Mouse (Mus musculus) embryonic fibroblast, embryonic 13.5 days (primary cell): Measurements from ENCODE around the gene Cdkl3.

Experiments used
- CTCF ChIP-seq: IDR thresholded peaks from 2 replicates; pipeline ENCODE4 v1.5.1; 2011; ENCODE audit warnings: mild to moderate bottlenecking, control low read depth, low read length, moderate library complexity, borderline replicate concordance; ENCODE audit not compliant: insufficient read depth
- POLR2A ChIP-seq: IDR thresholded peaks from 2 replicates; pipeline ENCODE4 v1.6.1; 2011; ENCODE audit warnings: low read depth, mild to moderate bottlenecking, control low read depth, low read length, moderate library complexity

GRCm38 (mm10) chr11:52099031-52099761 is 95.2 kb downstream of the Cdkl3 start:
- TF ChIP-seq CTCF, result no peak
- TF ChIP-seq POLR2A, result no peak; the same call in 1 of the 2 replicates
